Comparison of ENCODE assay signal across 7 mouse cellular contexts in genomic region chr11:74865252-74865651, GRCm38 (mm10).
"Had no signal": no experiment of that assay in that cellular context is flagged by ENCODE, and none has a peak within 500 bp of the region (broad histone marks: within the 10 kb centered on the region; RNA-seq: fewer than 3 reads in every experiment).

No protein-coding gene starts in this region.

- DNase-seq: lung, adult 2 months; lung, postnatal 14 days; lung, postnatal 36 days; right cerebral cortex, postnatal 14 days; thymus, adult 2 months; thymus, postnatal 25 days; thymus, postnatal 4 days had no signal
